Mouse (Mus musculus) mature B cell (primary cell): ENCODE results near the gene Ykt6.

Experiments
- in situ Hi-C: fragments of 300-500 bp; cut with MboI; formaldehyde crosslinking; loops from 2 replicates; pipeline ENCODE4 v1.14.3; 2019

Gene Ykt6

GRCm38 (mm10) chr11:5949586-5950352 lies 5.7 kb upstream of the Ykt6 start, which contains the start of gene Gck:
TSS of gene Gck (minus strand) at chr11:5950081.
- in situ Hi-C loops, result no loop called here

GRCm38 (mm10) chr11:5952501-5952900 lies 3.0 kb upstream of the Ykt6 start:
- in situ Hi-C loops, result no loop called here

GRCm38 (mm10) chr11:5953130-5953765 lies 2.2 kb upstream of the Ykt6 start:
- in situ Hi-C loops, result no loop called here

GRCm38 (mm10) chr11:5954435-5954834 lies 1.1 kb upstream of the Ykt6 start:
- in situ Hi-C loops, result no loop called here

- in situ Hi-C loops, result no loop called here
Observed at GRCm38 (mm10) chr11:5954965-5955504, 458 bp upstream of the Ykt6 start.

GRCm38 (mm10) chr11:5960051-5960450 lies 4.6 kb downstream of the Ykt6 start:
- in situ Hi-C loops, result no loop called here

GRCm38 (mm10) chr11:5965865-5966264 lies 10.4 kb downstream of the Ykt6 start:
- in situ Hi-C loops, result no loop called here

- in situ Hi-C loops, result no loop called here
Observed at GRCm38 (mm10) chr11:5966751-5967150, 11.3 kb downstream of the Ykt6 start.

GRCm38 (mm10) chr11:5968223-5968622 lies 12.7 kb downstream of the Ykt6 start:
- in situ Hi-C loops, result no loop called here

- in situ Hi-C loops, result no loop called here
Observed at GRCm38 (mm10) chr11:5971202-5971601, 15.7 kb downstream of the Ykt6 start.

GRCm38 (mm10) chr11:5973151-5973550 lies 17.7 kb downstream of the Ykt6 start:
- in situ Hi-C loops, result no loop called here

- in situ Hi-C loops, result no loop called here
Observed at GRCm38 (mm10) chr11:5974053-5974452, 18.6 kb downstream of the Ykt6 start.

- in situ Hi-C loops, result no loop called here
Observed at GRCm38 (mm10) chr11:5975068-5975467, 19.6 kb downstream of the Ykt6 start.

- in situ Hi-C loops, result no loop called here
Observed at GRCm38 (mm10) chr11:5976106-5976505, 20.6 kb downstream of the Ykt6 start.

- in situ Hi-C loops, result no loop called here
Observed at GRCm38 (mm10) chr11:5979088-5979487, 23.6 kb downstream of the Ykt6 start.

- in situ Hi-C loops, result no loop called here
Observed at GRCm38 (mm10) chr11:5980108-5980507, 24.6 kb downstream of the Ykt6 start.

- in situ Hi-C loops, result no loop called here
Observed at GRCm38 (mm10) chr11:5980561-5980960, 25.1 kb downstream of the Ykt6 start.

GRCm38 (mm10) chr11:5981323-5981722 lies 25.8 kb downstream of the Ykt6 start:
- in situ Hi-C loops, result no loop called here

- in situ Hi-C loops, result no loop called here
Observed at GRCm38 (mm10) chr11:5983629-5984028, 28.1 kb downstream of the Ykt6 start.

- in situ Hi-C loops, result no loop called here
Observed at GRCm38 (mm10) chr11:5988126-5988525, 32.6 kb downstream of the Ykt6 start.

GRCm38 (mm10) chr11:5989954-5990593 lies 34.6 kb downstream of the Ykt6 start:
- in situ Hi-C loops, result loop anchor here (5.0 to 10.0 kb wide), 2 partner anchors 37 to 205 kb away; no protein-coding TSS in a partner anchor

- in situ Hi-C loops, result loop anchor here (5.0 to 10.0 kb wide), 2 partner anchors 36 to 204 kb away; no protein-coding TSS in a partner anchor
Observed at GRCm38 (mm10) chr11:5990910-5991309, 35.4 kb downstream of the Ykt6 start.
